Mouse (Mus musculus) kidney, postnatal 4 days (tissue): ENCODE data around the gene Erp27.

Experiments used
- DNase-seq, 2 experiments: peaks; one replicate each; pipeline ENCODE4 v3.0.0; 2021; ENCODE audit warnings: mixed read lengths in 2 of 2

Erp27 gene

GRCm38 (mm10) chr6:136922080-136922479, at the start of gene Erp27:
Gene Erp27 (minus strand): TSS chr6:136922180.
- no peak for DNase-seq

- peak in 1 of 2 experiments; percentile 38 for DNase-seq
Measured at GRCm38 (mm10) chr6:136968877-136969276, 46.9 kb upstream of the Erp27 start.

GRCm38 (mm10) chr6:136967466-136967865, 45.5 kb upstream of the Erp27 start:
- no peak for DNase-seq

- no peak for DNase-seq
Measured at GRCm38 (mm10) chr6:136965912-136966311, 43.9 kb upstream of the Erp27 start.

GRCm38 (mm10) chr6:136964609-136965510, 42.9 kb upstream of the Erp27 start:
- DNase-seq: no peak

GRCm38 (mm10) chr6:136962957-136963356, 41.0 kb upstream of the Erp27 start:
- DNase-seq: no peak

GRCm38 (mm10) chr6:136959131-136959530, 37.2 kb upstream of the Erp27 start:
- no peak for DNase-seq

GRCm38 (mm10) chr6:136957062-136957461, 35.1 kb upstream of the Erp27 start:
- peak; percentile 31 to 47 for DNase-seq

- DNase-seq: no peak
Measured at GRCm38 (mm10) chr6:136955240-136955639, 33.3 kb upstream of the Erp27 start.

GRCm38 (mm10) chr6:136954715-136955114, 32.7 kb upstream of the Erp27 start:
- DNase-seq: no peak

- no peak for DNase-seq
Measured at GRCm38 (mm10) chr6:136954192-136954591, 32.2 kb upstream of the Erp27 start.

- no peak for DNase-seq
Measured at GRCm38 (mm10) chr6:136952930-136953329, 30.9 kb upstream of the Erp27 start.

GRCm38 (mm10) chr6:136950171-136950570, 28.2 kb upstream of the Erp27 start:
- DNase-seq: no peak

GRCm38 (mm10) chr6:136947716-136948115, 25.7 kb upstream of the Erp27 start:
- no peak for DNase-seq

GRCm38 (mm10) chr6:136946943-136947342, 25.0 kb upstream of the Erp27 start:
- DNase-seq: peak; percentile 45 to 60

- no peak for DNase-seq
Measured at GRCm38 (mm10) chr6:136946241-136946640, 24.3 kb upstream of the Erp27 start.

- DNase-seq: no peak
Measured at GRCm38 (mm10) chr6:136944511-136944910, 22.5 kb upstream of the Erp27 start.

GRCm38 (mm10) chr6:136943392-136943791, 21.4 kb upstream of the Erp27 start:
- DNase-seq: no peak

GRCm38 (mm10) chr6:136942280-136942679, 20.3 kb upstream of the Erp27 start:
- DNase-seq: no peak

- DNase-seq: peak; percentile 37 to 63
Measured at GRCm38 (mm10) chr6:136941051-136942021, 19.4 kb upstream of the Erp27 start, which contains the start of gene Arhgdib. Gene Arhgdib (minus strand): TSS chr6:136941899.

GRCm38 (mm10) chr6:136940188-136940960, 18.4 kb upstream of the Erp27 start:
- no peak for DNase-seq
